Mouse (Mus musculus) embryonic fibroblast, embryonic 13.5 days (primary cell): Measurements from ENCODE around the gene Magi2.

Experiments used
- CTCF ChIP-seq: IDR thresholded peaks from 2 replicates; pipeline ENCODE4 v1.5.1; 2011; ENCODE audit warnings: mild to moderate bottlenecking, control low read depth, low read length, moderate library complexity, borderline replicate concordance; ENCODE audit not compliant: insufficient read depth
- POLR2A ChIP-seq: IDR thresholded peaks from 2 replicates; pipeline ENCODE4 v1.6.1; 2011; ENCODE audit warnings: low read depth, mild to moderate bottlenecking, control low read depth, low read length, moderate library complexity

DNA sequence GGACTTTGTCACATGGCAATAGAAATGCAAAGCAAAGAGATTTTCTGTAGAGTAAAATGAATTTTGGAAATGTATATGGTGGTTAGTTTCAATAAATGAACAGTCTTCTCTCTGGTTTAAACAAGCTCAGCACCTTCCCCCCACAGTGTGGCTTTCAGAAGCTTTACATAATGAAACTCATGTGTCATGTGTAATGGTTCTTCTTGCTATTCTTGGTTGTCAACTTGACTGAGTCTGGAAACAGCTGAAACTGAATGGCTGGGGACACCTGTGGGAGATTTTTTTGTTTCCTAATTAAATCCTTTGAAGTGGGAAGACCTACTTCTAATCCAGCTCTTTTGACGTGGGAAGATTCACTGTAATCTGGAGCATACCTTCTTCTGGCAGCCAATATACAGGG is 974.5 kb downstream of the Magi2 start:
- TF ChIP-seq POLR2A, result no peak
- no peak for TF ChIP-seq CTCF
